Mouse (Mus musculus) Patski (cell line): ENCODE results near the gene Oxt. TPM values are rescaled to one million over a fixed set of nuclear protein-coding genes. Genes with fewer than 3 reads are reported as not detected.
"Not testable (repeated sequence)": the region's sequence is repeated elsewhere in the genome, so short reads cannot be mapped to it uniquely, and the experiment has no call there.

Experiments
- ATAC-seq: fragments of 100-300 bp; one replicate; pipeline ENCODE4 v1.8.0; 2021
- CTCF ChIA-PET: fragments of 350-600 bp; sonication (Branson Sonifier 250); formaldehyde crosslinking; loops from one replicate; lab custom pipeline; 2022; ENCODE audit warnings: inconsistent platforms; lab: Charles Lee
- POLR2A ChIA-PET: fragments of 350-600 bp; sonication (Branson Sonifier 250); formaldehyde crosslinking; loops from one replicate; lab custom pipeline; 2022; ENCODE audit warnings: antibody characterized with exemption, inconsistent platforms; lab: Charles Lee
- DNase-seq: peaks from one replicate; pipeline ENCODE4 v3.0.0-alpha.2; 2011; ENCODE audit warnings: low read depth, low spot score
- H3K27me3 ChIP-seq: fragments of 371-371 bp; one replicate; pipeline ENCODE4 v1.5.1; 2021
- CTCF ChIP-seq: fragments of 100-300 bp; IDR thresholded peaks from one replicate; pipeline ENCODE4 v1.5.1; 2021
- in situ Hi-C: fragments of 300-500 bp; cut with MboI; formaldehyde crosslinking; loops from 3 replicates; pipeline ENCODE4 v1.11.1; 2018; ENCODE audit warnings: low pct_unique_long_range_greater_than_20kb, mixed read lengths
- polyA plus RNA-seq: library from polyadenylated mRNA; unstranded; gene quantifications from one replicate; pipeline ENCODE4 v1.2.3, GENCODE M21; 2021

The Oxt gene
- polyA plus RNA-seq, 1 experiment from 2014 or later, result not detected

DNA sequence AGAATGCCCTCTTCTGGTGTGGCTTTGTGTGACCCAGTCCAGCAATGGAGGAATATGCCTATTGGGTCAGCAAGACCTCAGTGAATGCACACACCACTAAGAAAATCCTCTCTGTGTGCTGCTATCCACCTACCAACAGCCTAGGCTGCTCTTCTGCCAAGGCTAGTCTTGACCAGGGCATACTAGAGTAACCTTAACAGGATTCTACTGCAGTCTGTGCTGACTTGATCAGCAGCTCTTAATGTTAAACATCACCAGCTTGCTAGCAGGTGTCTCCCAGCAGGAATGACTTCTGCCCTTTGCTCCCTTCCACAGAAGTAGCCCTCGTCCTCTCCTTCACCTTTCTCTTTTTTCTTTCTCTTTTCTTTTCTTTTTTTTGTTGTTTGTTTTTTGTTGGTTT lies 19.7 kb upstream of the Oxt start:
- DNase-seq (no peak), ATAC-seq (no peak)
- ChIA-PET CTCF (interaction anchor here (1.1 kb wide), 1 partner anchor 9 kb away, joined by 3 read pairs; no protein-coding TSS in a partner anchor), POLR2A (no interaction called here)
- in situ Hi-C loops, result no loop called here
- no peaks in the 10 kb centered on the region for H3K27me3 ChIP-seq
- TF ChIP-seq CTCF, result no peak

- POLR2A ChIA-PET, result no interaction called here
- in situ Hi-C loops, result no loop called here
- DNase-seq, result no peak
- ATAC-seq, result no peak
- no peaks in the 10 kb centered on the region for H3K27me3 ChIP-seq
- TF ChIP-seq CTCF, result no peak
- CTCF ChIA-PET, result no interaction called here
Observed at GRCm38 (mm10) chr2:130557462-130557861, 18.5 kb upstream of the Oxt start.

GRCm38 (mm10) chr2:130558015-130558414 lies 18.0 kb upstream of the Oxt start:
- POLR2A ChIA-PET, result no interaction called here
- in situ Hi-C loops, result no loop called here
- no peak for TF ChIP-seq CTCF
- H3K27me3 ChIP-seq, result no peaks in the 10 kb centered on the region
- DNase-seq (no peak), ATAC-seq (no peak)
- CTCF ChIA-PET, result interaction anchor here (1.9 kb wide), 1 partner anchor 169 kb away, joined by 6 read pairs; no protein-coding TSS in a partner anchor

- CTCF ChIA-PET, result interaction anchor here (0.7 to 1.6 kb wide), 6 partner anchors 16 to 204 kb away, joined by 3 to 5 read pairs (median 3); no protein-coding TSS in a partner anchor
- POLR2A ChIA-PET, result no interaction called here
- peak; percentile 98 for ATAC-seq
- in situ Hi-C loops, result no loop called here
- TF ChIP-seq CTCF, result peak; percentile 58
- DNase-seq, result peak; percentile 68
- no peaks in the 10 kb centered on the region for H3K27me3 ChIP-seq
Observed at GRCm38 (mm10) chr2:130563212-130564055, 12.5 kb upstream of the Oxt start, which contains the start of gene Mrps26. Gene Mrps26 (plus strand): TSS chr2:130563742.

- in situ Hi-C loops, result no loop called here
- ChIA-PET CTCF (interaction anchor here (1.0 to 1.8 kb wide), 5 partner anchors 23 to 204 kb away, joined by 3 to 5 read pairs (median 3); no protein-coding TSS in a partner anchor), POLR2A (interaction anchor here (0.8 kb wide), 1 partner anchor 27 kb away, joined by 4 read pairs; no protein-coding TSS in a partner anchor)
- no peaks in the 10 kb centered on the region for H3K27me3 ChIP-seq
- ATAC-seq (peak; percentile 11), DNase-seq (no peak)
- TF ChIP-seq CTCF, result no peak
Observed at GRCm38 (mm10) chr2:130564063-130564462, 11.9 kb upstream of the Oxt start.

DNA sequence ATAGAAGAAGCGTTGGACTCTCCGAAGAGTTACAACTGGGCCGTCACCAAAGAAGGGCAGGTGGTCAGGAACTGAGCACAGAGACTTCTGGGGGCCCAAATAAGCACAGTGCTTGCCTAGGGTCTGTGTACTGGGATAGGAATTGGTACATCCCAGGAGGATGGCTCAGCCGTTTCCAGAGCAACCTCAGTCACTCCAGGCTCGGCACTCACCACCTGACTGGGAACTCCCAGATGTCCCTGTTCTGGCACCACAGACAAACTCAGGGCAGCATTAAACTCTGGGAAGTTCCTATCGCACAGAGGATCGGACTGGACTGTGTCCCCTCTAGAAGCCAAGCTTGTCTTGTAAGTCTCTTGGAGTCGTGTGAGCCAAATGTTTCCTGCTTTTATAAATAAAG lies 11.0 kb upstream of the Oxt start:
- in situ Hi-C loops, result no loop called here
- no peaks in the 10 kb centered on the region for H3K27me3 ChIP-seq
- CTCF ChIA-PET, result interaction anchor here (1.8 kb wide), 1 partner anchor 115 kb away, joined by 3 read pairs; no protein-coding TSS in a partner anchor
- no peak for TF ChIP-seq CTCF
- DNase-seq (no peak), ATAC-seq (no peak)
- POLR2A ChIA-PET, result interaction anchor here (0.8 kb wide), 1 partner anchor 26 kb away, joined by 4 read pairs; no protein-coding TSS in a partner anchor

DNA sequence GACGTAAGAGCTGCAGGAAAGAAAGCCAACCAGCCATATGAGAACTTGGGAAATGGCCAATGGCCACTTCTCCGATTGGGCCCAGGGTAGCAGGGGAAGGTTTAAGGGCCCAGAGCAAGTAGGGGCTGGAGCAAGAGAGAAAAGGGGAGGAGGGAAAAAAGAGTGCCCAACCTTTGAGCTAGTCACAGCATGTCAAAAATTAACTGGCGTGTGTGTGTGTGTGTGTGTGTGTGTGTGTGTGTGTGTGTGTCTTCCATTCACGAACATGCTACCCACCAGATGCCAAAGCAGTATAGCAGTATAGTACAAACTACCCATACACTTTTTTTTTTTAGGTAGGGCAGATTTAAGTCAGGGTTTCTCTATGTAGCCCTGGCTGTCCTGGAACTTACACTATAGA lies 7.1 kb upstream of the Oxt start:
- DNase-seq (no peak), ATAC-seq (no peak)
- ChIA-PET CTCF (no interaction called here), POLR2A (no interaction called here)
- H3K27me3 ChIP-seq, result no peaks in the 10 kb centered on the region
- no peak for TF ChIP-seq CTCF
- in situ Hi-C loops, result no loop called here

- no peaks in the 10 kb centered on the region for H3K27me3 ChIP-seq
- ChIA-PET CTCF (no interaction called here), POLR2A (no interaction called here)
- no peak for TF ChIP-seq CTCF
- no peak for DNase-seq
- no peak for ATAC-seq
- in situ Hi-C loops, result no loop called here
Observed at GRCm38 (mm10) chr2:130569926-130570325, 6.0 kb upstream of the Oxt start.

DNA sequence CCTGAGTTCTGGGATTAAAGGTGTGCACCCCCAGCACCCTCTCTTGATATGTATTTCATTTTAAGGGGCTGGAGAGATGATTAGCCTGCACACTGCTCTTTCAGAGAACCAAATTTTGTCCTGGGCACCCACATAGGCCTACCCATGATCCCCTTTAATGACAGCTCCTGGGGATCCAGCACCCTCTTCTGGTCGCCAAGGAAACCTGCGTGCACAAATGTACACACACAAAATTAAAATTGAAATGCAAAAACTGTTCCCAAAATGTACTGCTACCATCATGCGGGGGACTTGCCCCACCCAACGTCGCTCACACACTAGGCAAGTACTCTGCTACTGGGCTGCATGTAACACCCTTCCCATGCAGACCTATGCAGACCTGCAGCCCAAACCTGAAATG lies 1.0 kb upstream of the Oxt start:
- POLR2A ChIA-PET, result no interaction called here
- DNase-seq, result no peak
- no peaks in the 10 kb centered on the region for H3K27me3 ChIP-seq
- CTCF ChIA-PET, result no interaction called here
- TF ChIP-seq CTCF, result no peak
- in situ Hi-C loops, result no loop called here
- no peak for ATAC-seq

DNA sequence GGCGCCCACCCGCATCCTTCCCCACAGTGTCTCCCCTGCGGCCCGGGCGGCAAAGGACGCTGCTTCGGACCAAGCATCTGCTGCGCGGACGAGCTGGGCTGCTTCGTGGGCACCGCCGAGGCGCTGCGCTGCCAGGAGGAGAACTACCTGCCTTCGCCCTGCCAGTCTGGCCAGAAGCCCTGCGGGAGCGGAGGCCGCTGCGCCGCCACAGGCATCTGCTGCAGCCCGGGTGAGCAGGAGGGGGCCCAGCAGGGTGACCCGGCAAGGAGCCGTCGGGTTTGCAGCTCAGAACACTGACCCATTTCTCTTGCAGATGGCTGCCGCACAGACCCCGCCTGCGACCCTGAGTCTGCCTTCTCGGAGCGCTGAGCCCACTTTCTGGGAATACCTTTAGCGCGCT lies 591 bp downstream of the Oxt start:
- in situ Hi-C loops, result not testable (repeated sequence)

DNA sequence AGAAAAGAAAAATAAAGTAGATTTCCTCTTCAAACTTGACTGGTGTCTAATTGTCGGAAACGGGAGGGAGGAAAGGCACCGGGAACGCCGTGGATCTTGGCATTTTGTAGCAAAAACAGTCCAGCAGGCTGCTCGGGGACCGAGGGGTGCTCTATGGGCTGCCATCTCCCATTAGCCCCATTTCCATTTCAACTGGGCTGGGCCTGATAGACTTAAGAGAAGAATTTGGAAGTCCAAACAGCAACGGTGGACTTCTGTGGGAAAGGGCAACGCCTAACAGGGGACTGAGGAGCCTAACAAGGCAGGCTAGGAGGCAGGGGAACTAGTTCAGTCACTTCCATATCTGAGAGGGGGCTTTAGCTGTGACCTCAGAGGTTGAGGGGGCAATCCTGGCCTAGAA lies 1.0 kb downstream of the Oxt start:
- ATAC-seq (no peak), DNase-seq (no peak)
- ChIA-PET CTCF (no interaction called here), POLR2A (no interaction called here)
- in situ Hi-C loops, result no loop called here
- TF ChIP-seq CTCF, result no peak
- H3K27me3 ChIP-seq, result no peaks in the 10 kb centered on the region

More for the DNA sequence above, 591 bp downstream of the Oxt start:
- H3K27me3 ChIP-seq, DNase-seq, CTCF ChIA-PET, ATAC-seq: not testable (repeated sequence)
- POLR2A ChIA-PET, result interaction anchor here (0.6 kb wide), 1 partner anchor 20 kb away, joined by 3 read pairs; no protein-coding TSS in a partner anchor
